Mouse (Mus musculus): Measurements from ENCODE around the gene Rbm12b1.
"Not testable (repeated sequence)": the region's sequence is repeated elsewhere in the genome, so short reads cannot be mapped to it uniquely, and the experiment has no call there.

The Rbm12b1 gene

GRCm38 (mm10) chr4:12140141-12140567 lies at the start of gene Rbm12b1:
Rbm12b1 (plus strand) TSS chr4:12140264.
- DNase-seq (ENCODE audit: low spot score): peak; percentile 82

- not testable (repeated sequence) for DNase-seq (ENCODE audit: low spot score)
These were observed 563 bp downstream of the Rbm12b1 start for GRCm38 (mm10) chr4:12140592-12141062.

GRCm38 (mm10) chr4:12141516-12141915 lies 1.5 kb downstream of the Rbm12b1 start:
- not testable (repeated sequence) for DNase-seq (ENCODE audit: low spot score)

GRCm38 (mm10) chr4:12147660-12148059 lies 7.6 kb downstream of the Rbm12b1 start:
- DNase-seq (ENCODE audit: low spot score): no peak

GRCm38 (mm10) chr4:12170986-12171317 lies 30.9 kb downstream of the Rbm12b1 start:
- DNase-seq (ENCODE audit: low spot score): no peak

GRCm38 (mm10) chr4:12171318-12172091 lies 31.4 kb downstream of the Rbm12b1 start, which contains the start of gene Fam92a:
Fam92a (minus strand) TSS chr4:12172015.
- DNase-seq (ENCODE audit: low spot score): peak; percentile 58

- peak; percentile 75 for DNase-seq (ENCODE audit: low spot score)
These were observed 38.9 kb downstream of the Rbm12b1 start for GRCm38 (mm10) chr4:12178992-12179391.

Measured in layer of hippocampus, adult 11-12 months (tissue).